Mouse (Mus musculus) cerebellum, adult 2 months (tissue): ENCODE data around the gene Galnt15.

ENCODE experiments used
- CTCF ChIP-seq: fragments of 200-500 bp; IDR thresholded peaks from 2 replicates; pipeline ENCODE4 v1.5.1; 2011; ENCODE audit warnings: low read depth, mild to moderate bottlenecking, control low read depth, low read length, moderate library complexity, borderline replicate concordance; ENCODE audit not compliant: insufficient read depth
- POLR2A ChIP-seq: fragments of 200-500 bp; IDR thresholded peaks from 2 replicates; pipeline ENCODE4 v1.6.1; 2011; ENCODE audit warnings: low read length, control low read depth, borderline replicate concordance; ENCODE audit not compliant: insufficient read depth

DNA sequence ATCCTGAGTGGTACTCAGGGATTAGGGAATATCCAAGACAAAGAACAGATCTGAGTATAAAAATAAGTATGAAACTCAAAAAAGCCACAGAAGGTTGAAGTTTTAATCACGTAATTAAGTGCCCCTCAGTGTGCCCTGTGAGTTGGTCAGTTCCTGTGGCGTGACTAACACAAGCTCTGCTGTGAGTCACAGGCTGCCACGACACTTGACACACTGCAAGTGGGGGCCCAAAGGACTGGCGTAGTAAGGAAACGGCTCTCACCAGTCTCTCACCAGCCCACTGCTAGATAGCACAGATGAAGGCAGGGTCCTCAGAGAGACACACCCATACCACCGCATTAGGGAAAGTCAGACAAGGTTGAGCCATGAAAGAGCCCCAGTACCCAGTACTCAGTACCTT is 21.4 kb downstream of the Galnt15 start:
- TF ChIP-seq CTCF (no peak), POLR2A (no peak)
